Mouse (Mus musculus) forelimb bud, embryonic 11.5 days (tissue): ENCODE measurements around the gene Creb3.
"Not testable (repeated sequence)": the region's sequence is repeated elsewhere in the genome, so short reads cannot be mapped to it uniquely, and the experiment has no call there.

ENCODE experiments used
- DNase-seq: peaks from one replicate; pipeline ENCODE4 v3.0.0-alpha.2; 2012; ENCODE audit warnings: low read depth, low spot score

The Creb3 gene

DNA sequence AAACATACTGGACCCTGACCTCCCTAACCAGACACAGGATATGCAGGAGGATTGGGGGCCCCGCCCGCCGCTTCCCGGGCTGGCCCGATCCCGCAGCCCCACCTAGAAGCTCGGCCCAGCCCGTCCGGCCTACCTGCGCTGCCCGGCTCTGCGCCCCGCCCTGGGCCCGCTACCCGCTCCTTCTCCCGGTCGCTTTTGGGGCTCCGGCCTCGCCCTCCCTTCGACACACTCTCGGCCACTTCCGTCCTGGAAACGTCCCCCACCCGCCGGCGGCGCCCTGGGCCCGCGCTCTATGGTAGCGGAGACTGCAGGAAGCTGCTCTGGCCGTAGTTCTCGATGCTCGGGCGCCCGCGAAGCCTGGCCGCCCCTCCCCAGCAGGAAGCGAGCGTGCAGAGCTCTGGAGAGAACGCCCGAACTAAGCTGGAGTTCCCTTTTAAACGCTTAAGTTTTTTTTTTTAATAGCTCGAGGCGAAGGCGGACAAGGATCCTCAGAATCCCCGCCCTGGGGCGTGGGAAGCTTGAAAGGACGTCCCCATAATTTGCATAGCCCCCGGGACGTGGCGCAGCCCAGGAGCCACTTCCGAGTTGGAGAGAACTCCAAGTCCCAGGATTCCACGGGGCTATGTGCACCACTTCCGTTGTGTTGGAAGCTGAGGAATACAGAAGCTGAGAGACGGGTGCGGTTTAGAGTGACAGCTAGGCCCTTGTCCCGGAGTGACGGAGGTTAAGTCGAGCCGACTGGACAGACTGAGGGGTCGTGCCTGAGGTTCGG is at the start of gene Creb3, which contains the start of gene Tln1:
Gene Creb3 (plus strand): TSS at position 336 of the 772 bp plus-strand sequence.
Gene Tln1 (minus strand): TSS at position 695 of the 772 bp plus-strand sequence.
- peak; percentile 94 for DNase-seq

DNA sequence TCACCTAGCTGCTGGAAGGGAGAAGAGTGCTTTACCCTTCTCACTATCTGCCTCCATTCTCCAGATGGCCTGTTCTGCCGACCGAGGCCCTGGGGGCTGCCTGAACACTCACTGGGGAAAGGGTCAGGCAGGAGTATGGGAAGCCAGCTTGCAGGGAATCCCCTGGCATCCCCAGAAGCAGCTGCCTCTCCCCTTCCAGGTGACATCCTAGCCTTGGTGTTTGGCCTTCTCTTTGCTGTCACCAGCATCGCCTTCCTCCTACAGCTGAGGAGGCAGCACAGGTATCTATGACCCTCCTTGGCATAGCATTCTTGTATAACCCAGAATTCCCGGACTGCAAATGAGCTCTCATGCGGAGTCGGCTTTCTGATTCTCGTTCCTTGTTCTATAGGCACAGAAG is 49.5 kb upstream of the Creb3 start:
- DNase-seq, result no peak

DNA sequence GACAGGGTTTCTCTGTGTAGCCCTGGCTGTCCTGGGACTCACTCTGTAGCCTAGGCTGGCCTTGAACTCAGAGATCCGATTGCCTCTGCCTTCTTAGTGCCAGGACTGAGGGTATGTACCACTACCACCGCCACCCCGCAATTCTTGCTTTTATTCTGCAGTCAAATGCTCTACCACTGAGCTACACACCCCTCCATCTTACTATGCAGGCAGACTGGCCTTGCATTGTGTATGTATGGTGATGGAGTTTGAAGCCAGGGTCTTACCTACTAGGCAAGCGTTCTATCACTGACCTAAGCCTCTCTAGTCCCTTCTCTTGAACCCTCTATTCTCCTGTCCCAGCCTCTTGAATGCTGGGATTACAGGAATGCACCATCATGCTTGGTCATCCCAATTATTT is 48.8 kb upstream of the Creb3 start:
- no peak for DNase-seq

DNA sequence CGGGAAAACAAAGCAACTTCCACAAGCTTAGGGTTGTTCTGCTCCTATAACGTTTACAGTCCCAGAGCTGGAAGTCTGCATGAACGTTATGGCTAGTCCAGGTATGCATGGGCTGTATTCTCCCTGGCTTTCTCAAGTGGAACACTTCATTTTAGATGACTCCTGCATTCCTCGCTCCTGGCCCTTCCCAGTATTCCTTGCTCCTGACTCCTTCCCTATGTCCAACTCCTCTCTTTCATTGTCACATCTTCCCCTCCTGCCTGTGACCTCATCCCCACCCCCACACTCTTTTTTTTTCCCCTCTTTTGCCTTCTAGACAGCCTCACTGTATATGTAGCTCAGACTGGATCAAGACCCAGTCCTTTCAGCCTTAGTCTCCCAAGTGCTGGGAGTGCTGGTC is 48.3 kb upstream of the Creb3 start:
- DNase-seq, result no peak

DNA sequence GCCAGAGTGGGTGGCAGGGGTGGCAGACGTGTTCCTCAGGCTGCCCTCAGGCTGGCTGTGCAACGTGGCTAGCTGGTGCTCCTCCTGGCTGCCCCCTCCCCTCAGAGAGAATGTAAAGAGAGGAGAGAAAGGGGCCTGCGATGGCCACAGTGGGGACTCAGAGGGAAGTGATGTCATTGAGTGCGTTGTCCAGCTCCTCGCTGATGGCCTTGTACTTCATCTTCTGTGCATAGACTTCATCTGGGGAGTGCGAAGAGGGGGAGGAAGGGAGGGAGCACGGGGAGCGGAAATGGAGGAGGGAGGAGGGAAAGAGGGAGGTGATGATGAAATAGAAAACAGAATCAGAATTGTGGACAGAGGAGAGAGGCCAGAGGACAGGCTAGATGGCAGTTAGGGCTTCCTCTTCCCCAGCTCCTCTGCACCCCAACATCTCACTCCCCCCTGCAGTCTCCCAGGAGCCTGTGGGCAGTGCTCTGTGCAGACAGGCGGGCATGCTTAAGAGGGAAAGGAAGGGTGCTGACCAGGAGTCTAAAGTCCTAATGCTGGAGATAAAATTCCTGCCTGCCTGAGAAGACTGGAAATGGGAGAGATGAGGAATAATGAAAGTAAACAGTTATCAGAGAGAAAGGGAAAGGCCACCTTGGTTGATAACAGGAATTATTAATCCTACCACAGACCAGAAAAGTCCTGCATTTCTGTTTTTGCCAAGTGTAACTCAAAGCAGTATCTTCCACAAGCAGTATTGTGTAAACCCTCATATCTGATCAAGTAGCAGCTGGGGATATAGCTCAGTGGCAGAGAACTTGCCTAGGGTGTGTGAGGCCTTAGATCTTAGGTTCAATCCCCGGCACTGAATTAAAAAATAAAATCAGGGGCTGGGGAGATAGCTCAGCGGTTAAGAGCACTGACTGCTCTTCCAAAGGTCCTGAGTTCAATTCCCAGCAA is 46.1 kb upstream of the Creb3 start:
- no peak for DNase-seq

DNA sequence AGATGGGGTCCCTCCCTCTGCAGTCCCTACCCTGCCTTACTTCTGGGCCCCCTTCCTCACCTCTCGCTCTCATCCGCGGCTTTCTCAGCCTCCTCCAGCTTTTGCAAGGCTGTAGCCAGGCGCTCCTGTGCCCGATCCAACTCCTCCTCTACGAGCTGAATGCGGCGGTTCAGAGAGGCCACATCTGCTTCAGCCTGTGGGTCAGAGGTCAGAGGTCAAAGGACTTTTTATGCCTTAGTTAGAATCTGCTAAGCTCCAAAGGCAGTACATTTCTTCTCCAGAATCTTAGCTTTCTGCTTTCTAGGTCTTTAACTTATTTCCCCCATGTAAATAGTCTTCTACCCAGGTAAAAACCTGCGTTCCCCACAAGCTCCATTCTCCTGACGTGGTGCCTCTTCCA is 42.6 kb upstream of the Creb3 start:
- DNase-seq, result no peak

DNA sequence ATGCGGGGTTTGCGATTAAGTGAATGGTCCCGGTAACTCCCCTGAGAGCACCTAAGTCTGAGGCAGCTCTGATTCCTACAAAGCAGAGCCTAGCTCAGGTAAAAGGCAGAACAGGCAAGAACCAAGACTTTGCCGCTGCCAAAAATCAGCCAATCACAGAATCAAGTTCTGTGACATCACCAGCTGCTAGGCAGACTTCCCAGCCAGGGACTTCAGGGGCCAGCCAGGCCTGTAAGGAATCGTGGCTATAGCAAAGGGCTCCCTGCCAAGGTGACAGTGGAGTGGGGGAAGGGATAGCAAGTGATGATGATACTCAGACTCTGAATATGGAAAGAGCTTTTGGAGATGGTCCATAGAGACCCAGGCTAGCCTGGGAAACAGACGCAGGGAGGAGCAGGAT is 42.2 kb upstream of the Creb3 start:
- DNase-seq, result peak; percentile 89

DNA sequence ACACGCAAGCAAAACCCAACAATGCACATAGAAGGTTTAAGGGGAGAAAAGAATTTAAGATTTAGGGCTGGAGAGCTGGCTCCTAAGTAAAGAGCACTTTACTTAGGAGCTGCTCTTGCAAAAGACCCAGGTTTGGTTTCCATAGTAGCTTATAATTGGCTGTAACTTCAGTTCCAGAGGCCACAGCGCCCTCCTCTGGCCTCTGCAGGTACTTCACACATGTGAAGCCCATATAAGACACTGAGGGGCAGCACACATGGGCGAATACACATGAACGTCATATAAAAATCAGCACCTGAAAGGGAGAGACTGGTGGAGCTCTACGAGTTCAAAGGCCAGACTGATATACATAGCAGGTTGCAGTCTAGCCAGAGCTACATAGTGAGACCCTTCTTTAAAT is 34.3 kb upstream of the Creb3 start:
- no peak for DNase-seq

DNA sequence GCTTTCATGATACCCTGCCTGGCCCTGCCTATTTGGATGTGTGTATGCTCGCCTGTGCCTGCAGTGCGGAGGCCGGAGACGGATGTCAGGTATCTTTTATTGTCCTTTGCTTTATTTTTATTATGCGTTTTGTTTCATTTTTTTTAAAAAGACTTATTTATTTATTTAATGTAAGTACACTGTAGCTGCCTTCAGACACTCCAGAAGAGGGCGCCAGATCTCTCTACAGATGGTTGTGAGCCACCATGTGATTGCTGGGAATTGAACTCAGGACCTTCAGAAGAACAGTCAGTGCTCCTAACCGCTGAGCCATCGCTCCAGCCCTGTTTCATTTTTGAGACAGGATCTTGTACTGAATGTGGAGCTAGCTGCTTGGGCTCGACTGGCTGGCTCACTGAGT is 33.6 kb upstream of the Creb3 start:
- no peak for DNase-seq

DNA sequence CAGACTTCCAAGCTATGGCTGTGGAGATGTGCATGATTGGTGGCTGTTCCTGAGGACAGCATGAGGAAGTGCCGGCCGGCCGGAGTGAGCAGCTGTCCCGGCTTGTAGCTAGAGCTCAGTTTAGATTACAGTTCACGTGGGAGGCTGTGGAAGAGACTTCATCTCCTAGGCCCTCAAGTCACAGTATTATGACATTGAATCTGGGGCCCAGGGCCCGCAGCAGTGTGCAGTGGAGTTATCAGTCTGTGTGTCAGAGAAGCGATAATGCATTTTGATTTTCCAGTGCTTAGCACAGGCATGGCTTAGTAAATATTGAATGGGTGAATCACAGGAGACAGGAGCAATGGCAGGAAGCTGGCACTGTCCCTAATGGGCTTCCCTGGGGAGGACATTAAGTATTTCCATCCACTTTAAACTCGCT is 32.0 kb upstream of the Creb3 start:
- DNase-seq, result no peak

DNA sequence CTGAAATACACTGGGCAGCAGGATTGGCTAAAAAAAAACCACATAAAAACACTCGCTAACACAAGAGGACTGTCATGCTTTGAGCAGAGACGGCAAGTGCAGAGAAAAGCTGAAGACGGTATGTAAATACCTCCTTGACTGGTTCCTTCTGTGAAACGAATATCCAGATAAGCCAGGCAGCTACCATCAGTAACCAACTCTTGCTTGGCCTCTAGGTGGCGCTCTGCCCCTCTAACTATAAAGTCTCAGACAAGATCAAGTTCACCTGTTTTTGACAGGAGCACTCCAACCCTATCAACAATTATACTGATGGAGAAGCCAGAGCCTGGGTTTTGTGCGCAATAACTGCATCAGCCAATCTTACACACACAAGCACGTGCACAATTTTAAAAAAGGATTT is 31.6 kb upstream of the Creb3 start:
- peak; percentile 74 for DNase-seq

DNA sequence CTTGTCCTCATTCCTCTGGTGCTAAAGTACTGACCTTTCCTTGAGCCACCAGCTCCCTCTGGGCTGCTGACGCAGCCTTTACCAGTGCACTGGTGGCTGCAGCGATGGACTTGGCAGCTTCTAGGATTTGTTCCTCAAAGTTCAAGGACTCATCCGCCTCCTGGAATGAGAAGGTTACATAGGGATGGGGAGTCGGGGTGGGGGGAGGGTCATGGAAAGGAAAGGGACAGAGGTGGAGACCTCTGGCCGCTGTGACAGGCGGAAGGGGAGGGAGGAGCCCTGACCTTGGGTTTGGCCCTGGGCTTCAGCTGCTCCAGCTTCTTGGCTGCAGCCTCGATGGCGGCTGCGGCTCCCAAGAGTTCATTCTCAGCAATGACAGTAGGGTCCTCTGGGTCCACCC is 28.9 kb upstream of the Creb3 start:
- DNase-seq, result no peak

DNA sequence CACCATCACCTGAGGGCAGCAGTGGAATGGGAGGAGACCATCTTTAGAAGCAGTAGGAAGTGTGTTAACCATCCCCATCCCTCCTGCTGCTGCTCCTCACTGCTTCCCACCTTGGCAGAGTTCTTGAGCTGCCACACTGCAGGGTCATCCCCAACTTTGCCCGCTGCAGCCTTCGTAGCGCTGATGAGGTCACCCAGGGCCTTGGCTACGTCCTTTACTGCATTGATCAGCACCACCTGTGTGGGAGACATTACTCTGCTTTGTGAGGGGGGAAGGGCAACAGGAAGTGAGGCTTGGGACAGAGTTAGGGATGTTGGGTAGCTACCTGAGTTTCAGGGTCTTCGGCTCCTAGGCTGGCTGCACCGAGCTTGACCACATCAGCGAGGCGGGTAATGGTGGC is 26.5 kb upstream of the Creb3 start:
- no peak for DNase-seq

DNA sequence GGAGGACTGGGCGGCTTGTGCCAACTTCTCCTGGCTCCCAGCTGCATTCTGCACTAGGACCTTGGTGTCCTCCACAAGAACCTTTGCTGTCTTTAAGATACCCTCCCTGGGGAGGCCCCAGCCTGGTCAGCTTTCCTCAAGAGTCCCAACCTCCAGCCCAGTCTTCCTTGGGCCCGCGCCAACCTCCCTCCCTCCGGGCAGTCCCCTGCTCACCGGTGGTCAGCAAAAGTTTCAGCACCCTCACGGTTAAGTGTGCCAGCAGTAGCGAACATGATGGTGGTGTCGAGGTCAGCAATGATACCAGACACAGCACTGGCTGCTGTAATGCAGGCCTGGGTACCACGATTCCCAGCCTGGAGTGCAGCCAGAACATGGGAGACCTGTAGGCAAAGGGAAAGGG is 26.1 kb upstream of the Creb3 start:
- DNase-seq, result no peak

DNA sequence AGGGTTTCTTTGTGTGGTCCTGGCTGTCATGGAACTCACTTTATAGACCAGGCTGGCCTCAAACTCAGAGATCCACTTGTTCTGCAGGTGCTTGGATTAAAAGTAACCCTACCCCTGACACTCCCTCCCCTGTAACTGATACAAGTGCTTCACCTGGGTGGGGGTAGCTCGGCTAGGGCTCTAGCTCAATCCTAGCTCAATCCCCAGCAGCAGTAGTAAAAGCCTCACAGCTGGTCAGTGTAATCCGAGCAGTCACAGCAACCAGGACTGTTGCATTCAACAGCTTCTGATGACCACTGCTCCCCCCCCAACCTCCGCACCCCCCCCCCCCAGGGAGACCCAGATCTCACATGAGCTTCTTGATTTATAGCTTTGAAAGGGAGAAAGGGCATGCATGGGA is 20.1 kb upstream of the Creb3 start:
- no peak for DNase-seq

DNA sequence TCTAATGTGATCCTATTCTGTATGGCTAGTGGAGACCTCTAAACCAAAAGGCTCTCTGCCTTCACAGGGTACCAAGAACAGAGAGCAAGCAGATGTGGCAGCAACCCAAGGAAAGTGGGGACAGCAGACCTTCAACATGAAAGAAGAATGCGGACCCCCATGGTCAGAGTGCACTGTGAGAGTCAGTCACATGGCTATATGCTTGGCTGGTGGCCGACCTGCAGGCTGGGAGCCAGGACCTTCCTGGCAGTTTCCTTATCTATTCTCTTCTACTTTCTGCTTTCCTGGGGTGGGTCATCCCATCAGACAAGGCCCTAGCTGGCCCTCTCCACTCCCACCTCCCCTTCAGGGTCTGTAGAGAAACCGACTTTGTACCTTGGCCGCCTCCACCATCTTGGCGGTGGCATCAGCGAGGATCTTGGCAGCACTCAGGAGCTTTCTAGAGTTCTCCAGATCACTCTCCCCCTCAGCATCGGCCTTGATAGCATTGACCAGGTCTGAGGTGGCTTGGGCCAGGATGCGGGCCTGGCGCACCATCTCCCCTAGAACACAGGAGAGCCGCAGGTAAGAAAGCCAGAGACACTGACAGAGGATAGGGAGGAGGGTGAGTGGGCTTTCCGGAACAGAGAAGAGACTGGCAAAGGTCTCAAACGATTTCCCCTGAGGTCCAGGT is 15.6 kb upstream of the Creb3 start:
- DNase-seq, result no peak

DNA sequence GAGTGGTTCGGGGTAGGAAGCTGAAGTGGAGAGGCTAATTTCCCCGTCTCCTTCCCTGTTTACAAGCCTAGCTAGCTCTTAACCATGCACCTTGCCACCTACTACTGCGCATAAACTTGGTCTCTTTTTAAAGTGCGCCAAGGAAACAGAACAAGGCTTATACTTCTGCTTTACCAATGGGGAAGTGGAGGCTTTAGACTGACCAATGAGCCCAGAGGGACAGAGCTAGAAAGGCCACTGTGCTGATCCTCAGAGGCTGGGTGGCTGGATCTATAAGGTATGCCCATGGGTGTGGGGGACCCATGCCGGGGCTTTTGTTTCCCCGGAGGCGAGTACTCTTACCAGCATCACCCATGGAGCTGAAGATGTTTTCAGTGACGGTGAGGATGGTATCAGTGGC is 15.0 kb upstream of the Creb3 start:
- no peak for DNase-seq

DNA sequence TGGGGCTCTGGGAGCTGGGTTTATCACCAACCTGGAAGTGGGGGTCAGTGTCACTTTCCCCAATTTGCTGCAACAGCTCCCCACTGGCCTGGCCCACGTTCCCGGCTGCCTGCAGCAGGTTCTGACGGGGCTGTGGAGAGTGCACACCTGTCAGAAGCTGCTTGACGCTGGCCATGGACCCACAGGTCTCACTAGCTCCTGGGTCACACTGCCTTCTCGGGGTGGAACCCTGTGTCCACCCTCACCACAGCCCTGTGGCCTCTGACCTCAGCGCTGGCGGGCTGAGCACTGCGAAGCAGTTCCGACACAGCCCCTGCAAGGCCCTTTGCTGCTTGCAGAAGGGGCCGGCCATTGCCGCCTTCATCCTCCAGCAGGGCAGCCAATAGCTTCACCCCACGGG is 13.1 kb upstream of the Creb3 start:
- no peak for DNase-seq

DNA sequence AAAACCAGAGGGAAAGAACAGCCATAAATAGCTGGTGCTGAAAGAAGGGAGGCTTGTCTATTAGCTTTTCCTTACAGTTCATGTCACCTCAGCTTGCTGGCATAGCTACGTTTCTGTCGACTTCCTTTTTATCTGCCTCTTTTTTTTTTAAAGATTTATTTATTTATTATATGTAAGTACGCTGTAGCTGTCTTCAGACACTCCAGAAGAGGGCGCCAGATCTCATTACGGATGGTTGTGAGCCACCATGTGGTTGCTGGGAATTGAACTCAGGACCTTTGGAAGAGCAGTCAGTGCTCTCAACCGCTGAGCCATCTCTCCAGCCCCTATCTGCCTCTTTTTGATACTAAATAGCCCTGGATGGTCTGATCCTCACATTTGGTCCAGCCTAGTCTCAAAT is 10.3 kb upstream of the Creb3 start:
- DNase-seq, result not testable (repeated sequence)

DNA sequence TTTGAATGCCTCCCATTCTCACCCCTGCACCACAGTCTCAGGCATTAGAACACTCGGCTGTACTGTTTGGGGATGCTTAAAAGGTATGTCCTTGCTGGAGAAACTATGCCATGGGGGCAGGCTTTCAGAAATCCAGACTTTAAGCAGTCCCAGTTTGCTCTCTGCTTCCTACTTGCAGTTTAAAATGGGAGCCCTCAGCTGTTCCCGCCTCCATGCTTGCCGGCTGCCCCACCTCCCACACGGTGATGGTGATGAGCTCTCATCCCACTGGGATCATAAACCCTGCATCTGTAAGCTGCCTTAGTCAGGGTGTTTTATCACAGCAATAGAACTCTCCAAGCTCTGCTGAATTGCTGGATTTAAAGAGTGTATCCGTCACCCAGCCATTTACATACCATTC is 9.7 kb upstream of the Creb3 start:
- DNase-seq, result no peak

DNA sequence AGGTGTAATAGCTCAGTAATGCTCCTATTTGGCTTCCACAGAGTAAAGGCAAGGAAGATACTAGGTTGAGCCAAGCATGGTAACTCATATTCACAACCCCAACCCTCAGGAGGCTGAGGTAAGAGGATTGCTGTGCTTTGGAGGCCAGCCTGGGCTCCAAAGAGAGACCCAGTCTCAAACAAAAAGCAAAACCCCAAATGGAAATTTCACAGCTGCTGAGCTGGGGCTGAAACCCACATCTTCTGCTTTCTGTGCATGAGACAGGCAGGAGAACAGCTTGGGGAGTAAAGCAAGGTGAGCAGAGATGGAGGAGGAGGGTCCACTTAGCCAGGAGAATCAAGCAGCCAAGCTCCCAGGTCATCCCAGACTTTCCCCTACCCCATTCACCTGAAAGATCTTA is 8.2 kb upstream of the Creb3 start:
- DNase-seq, result no peak

DNA sequence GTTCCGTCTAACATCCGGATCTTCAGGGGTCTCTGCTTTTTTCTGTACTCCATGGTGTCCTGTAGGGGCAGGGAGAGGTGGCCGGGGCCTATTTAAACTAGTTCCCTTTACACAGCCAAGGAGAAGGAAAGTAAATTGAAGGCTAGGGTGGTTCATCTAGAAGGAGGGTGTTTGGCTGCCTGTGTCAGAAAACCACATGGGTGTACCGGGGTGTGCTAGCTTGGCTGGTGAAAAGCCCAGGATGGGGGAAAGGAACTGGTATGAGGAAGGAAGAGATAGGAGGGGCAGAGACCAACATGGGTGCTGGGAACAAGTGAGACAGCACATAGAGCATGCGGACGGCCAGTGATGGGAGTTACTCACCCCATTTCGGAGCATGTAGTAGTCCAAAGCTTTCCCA is 6.2 kb upstream of the Creb3 start:
- DNase-seq, result no peak
